Mouse (Mus musculus) testis, adult 10 weeks (tissue): ENCODE measurements around the gene Zfp882. TPM values are rescaled to one million over a fixed set of nuclear protein-coding genes. Genes with fewer than 3 reads are reported as not detected.

Experiments used
- polyA plus RNA-seq: library from polyadenylated mRNA; stranded (reverse); fragments of 350-450 nt; fragmentation: Illumina TruSeq; extraction: RNeasy Lipid Tissue Mini Kit (QIAGEN cat#74804); gene quantifications from one replicate; pipeline ENCODE4 v1.2.3, GENCODE M21; 2014; ENCODE audit warnings: low read depth, low replicate concordance

The Zfp882 gene
- polyA plus RNA-seq, result 2.9 TPM

GRCm38 (mm10) chr8:71908309-71909261 lies at the start of gene Zfp882, which contains the start of gene Zfp617:
TSS of gene Zfp882 (plus strand) at chr8:71908608.
TSS of gene Zfp617 (plus strand) at chr8:71908635.

DNA sequence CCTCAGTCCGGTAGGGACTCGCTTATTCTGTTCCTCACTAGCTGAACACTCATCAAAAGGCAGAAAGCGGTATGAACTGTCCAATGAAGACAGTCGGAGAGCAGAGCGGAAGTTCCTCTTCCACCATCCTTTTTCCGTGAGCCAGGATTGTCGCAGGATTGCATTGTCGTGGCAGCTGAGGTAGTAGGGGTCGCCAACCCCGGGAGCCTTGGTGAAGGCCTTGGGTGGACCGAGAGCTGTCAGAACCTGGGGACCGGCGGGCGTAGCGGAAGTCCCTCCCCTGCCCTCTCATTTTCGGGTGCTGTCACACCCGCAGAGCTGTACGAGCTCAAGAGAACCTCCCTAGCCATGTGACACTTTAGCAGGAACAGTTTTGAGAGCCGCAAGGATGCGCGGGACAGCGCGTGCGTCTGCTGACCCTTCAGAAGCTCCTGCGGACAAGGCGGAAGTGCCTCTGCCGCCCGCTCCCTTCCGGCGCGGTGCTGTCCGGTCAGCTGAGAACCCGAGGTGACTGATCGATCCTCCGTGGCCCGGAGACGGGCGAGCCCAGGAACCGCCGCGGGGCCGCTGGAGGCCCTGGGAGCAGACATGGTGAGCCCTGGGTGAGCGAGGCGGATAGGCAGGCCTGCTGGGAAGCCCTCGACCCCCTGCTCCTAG lies 26.7 kb upstream of the Zfp882 start, which contains the start of gene Zfp709:
Zfp709 (plus strand) TSS at position 402 of the 657 bp plus-strand sequence.

DNA sequence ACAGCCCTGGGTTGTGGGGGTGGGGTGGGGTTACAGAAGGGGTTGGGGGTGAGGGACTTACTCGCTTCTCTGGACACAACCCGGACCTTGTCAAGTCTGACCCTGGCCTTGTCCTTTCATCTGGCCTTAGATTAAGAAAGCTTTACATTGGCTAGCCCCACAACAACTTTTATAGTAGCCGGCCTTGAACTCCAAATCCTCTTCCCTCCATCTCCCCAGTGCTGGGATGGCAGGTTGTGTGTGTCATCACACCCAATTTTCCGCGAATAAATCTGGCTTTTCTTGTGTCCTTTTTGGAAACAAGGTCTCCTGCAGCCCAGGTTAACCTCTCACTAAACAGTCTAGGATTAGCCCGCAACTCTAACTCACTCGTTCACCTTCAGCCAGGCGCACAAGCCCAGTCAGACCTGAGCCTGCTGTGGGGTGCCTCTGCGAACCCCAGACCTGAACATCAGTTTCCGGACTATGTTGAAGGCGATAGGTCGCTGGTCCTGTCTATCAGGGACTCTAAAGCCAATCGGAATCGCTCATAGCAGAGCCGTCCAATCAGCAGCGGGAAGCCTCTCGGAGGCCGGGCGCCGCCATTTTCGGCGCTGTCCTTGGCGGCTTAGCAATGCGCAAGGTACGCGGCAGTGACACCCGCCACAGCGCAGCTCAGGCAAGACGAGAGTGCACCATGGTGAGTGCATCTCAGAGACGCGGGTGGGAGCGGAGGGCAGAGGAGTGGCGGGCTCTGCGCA lies 42.2 kb downstream of the Zfp882 start, which contains the start of gene Zfp961:
Zfp961 (plus strand) TSS at position 557 of the 740 bp plus-strand sequence.

Other genes starting within 250 kb of the Zfp882 start
- gene Unc13a, start 236.9 kb upstream of the Zfp882 start, polyA plus RNA-seq, result 0.04 TPM
- gene Jak3, start 232.3 kb upstream of the Zfp882 start, polyA plus RNA-seq, result 0.06 TPM
- 108 TPM for gene Insl3, start 219.4 kb upstream of the Zfp882 start, polyA plus RNA-seq
- gene B3gnt3, start 206.8 kb upstream of the Zfp882 start, polyA plus RNA-seq, result 0.13 TPM
- not detected for gene Fcho1, start 182.9 kb upstream of the Zfp882 start, polyA plus RNA-seq
- 5.6 TPM for gene Zfp709, start 26.6 kb upstream of the Zfp882 start, polyA plus RNA-seq
- gene Zfp617, start within 50 bp of the Zfp882 start, polyA plus RNA-seq, result 34.1 TPM
- 18.2 TPM for gene Zfp961, start 42.4 kb downstream of the Zfp882 start, polyA plus RNA-seq
- not detected for gene Cyp4f18, start 101.0 kb downstream of the Zfp882 start, polyA plus RNA-seq
- gene Olfr372, start 132.6 kb downstream of the Zfp882 start, polyA plus RNA-seq, result not detected
- gene Olfr373, start 174.6 kb downstream of the Zfp882 start, polyA plus RNA-seq, result not detected
- not detected for gene Olfr374, start 198.4 kb downstream of the Zfp882 start, polyA plus RNA-seq
- 24.6 TPM for gene Tpm4, start 226.4 kb downstream of the Zfp882 start, polyA plus RNA-seq